Mouse (Mus musculus): ENCODE measurements around the gene Lat.
"Not testable (repeated sequence)": the region's sequence is repeated elsewhere in the genome, so short reads cannot be mapped to it uniquely, and the experiment has no call there.

Gene Lat

DNA sequence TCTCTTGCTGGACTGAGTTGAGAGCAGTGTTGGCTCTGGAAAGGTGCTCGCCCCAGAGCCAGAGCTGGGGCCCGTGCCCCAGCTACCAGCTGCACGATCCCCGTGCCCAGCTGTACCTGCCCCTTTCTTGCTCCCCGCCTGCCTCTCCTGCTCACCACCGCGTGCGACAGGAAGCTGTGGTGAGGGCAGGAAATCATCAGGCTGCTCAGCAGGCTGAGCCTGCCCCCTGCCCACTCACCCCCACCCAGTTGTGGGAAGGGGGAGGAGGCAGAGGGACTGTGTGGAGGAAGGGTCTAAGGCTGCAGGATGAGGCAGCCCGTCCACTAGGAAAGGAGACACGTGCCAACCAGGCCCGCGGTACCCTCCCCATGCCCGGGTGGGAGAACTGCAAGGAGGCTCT is at the start of gene Lat:
Gene Lat, minus strand, starts transcription at position 178 of the 400 bp plus-strand sequence.
- in situ Hi-C loops (cut with MboI, MseI), result no loop called here

GRCm38 (mm10) chr7:126418496-126418895 is 49.1 kb upstream of the Lat start:
- in situ Hi-C loops (cut with MboI, MseI), result no loop called here

GRCm38 (mm10) chr7:126417606-126418005 is 48.2 kb upstream of the Lat start:
- in situ Hi-C loops (cut with MboI, MseI), result no loop called here

GRCm38 (mm10) chr7:126417045-126417444 is 47.7 kb upstream of the Lat start:
- in situ Hi-C loops (cut with MboI, MseI), result no loop called here

DNA sequence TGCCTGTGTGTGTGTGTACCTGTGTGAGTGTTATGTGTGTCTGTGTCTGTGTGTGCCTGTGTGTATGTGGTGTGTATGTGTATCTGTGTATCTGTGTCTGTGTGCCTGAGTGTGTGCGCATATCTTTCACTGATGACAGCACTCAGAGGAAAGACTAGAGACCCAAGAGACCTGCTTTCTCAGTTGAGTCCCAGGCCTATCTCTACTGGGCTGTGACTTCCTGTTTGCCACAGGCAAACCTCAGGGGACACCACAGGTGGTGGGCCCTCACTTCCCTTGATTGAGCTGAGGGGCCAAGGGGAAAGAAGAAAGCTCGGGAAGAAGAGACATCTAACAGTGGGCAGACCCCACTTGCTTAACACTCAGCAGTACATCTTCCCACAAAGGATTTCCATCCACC is 47.2 kb upstream of the Lat start:
- in situ Hi-C loops (cut with MboI, MseI), result no loop called here

GRCm38 (mm10) chr7:126414725-126415124 is 45.4 kb upstream of the Lat start, which contains the start of gene Cd19:
Gene Cd19 (minus strand): TSS chr7:126414889.
- in situ Hi-C loops (cut with MboI, MseI), result no loop called here

- in situ Hi-C loops (cut with MboI, MseI), result no loop called here
Measured at GRCm38 (mm10) chr7:126411061-126411460, 41.7 kb upstream of the Lat start.

DNA sequence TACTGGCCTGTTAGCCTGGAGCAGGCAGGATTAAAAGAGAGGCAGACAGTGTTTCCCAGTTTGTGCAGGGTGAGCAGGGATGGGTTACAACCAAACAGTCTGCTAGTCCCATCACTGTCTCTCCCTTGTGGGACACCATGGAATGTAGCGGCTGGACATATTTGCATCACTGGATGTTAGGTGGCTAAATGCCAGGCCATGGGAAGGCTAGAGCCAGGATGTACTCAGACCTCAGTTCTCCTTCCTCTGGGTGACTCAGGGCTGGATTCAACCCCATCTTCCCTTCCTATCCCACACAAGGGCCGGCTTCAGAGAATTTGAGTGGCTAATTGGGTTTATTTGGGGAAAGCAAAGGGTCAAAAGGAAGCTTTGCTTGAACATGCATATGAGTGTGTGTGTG is 39.3 kb upstream of the Lat start:
- in situ Hi-C loops (cut with MboI, MseI), result no loop called here

DNA sequence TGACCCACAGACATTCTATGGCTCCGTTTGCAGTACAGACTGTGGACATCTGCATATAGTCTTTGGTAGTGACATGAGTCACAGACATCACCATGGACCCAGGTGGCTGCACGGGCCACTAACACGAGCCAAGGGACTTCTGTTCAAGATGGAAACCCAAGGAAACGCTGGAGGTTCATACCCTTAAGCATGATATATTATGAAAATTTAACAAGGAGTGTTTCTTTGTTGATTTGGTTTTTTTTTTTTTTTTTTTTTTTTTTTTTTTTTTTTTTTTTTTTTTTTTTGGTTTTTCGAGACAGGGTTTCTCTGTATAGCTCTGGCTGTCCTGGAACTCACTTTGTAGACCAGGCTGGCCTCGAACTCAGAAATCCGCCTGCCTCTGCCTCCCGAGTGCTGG is 33.1 kb upstream of the Lat start:
- in situ Hi-C loops (cut with MboI, MseI), result not testable (repeated sequence)

DNA sequence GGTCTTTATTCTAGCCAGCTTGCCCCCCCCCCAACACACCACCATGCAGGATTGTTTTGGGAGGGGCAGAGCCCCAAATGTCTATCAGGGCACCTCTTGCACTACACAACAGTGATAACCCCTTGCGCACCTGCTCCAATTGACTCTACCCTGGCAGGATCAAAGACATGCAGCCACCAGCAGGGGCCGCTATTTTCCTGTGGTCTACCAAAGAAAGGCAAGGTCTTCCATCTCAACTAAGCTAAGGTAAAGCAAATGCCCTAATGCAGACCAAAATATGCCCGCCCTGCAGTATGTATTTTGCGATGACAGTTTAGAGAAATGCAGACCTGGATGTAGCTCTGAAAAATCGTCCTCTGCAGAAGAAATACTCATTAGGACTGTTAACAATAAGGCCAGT is 30.2 kb upstream of the Lat start:
- in situ Hi-C loops (cut with MboI, MseI), result loop anchor here (5.0 kb wide), 1 partner anchor 73 kb away; no protein-coding TSS in a partner anchor

DNA sequence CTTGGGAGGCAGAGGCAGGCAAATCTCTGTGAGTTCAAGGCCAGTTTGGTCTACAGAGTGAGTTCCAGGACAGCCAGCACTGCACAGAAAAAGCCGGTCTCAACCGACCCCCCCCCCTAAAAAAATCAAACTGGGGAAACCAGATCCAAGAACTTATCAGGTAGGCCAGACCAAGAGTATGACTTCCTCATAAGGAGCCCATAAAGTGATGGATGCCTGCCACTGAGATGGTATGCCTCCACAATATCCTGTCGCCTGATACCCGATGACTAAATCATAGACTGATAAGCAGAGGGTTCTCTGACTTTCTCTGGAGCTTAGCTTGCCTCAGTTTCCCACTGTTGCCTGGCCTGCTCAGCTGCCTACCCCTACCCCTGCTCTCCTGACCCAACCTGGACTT is 28.5 kb upstream of the Lat start:
- in situ Hi-C loops (cut with MboI, MseI), result loop anchor here (5.0 kb wide), 1 partner anchor 74 kb away; no protein-coding TSS in a partner anchor

GRCm38 (mm10) chr7:126397221-126397620 is 27.9 kb upstream of the Lat start:
- in situ Hi-C loops (cut with MboI, MseI), result loop anchor here (5.0 kb wide), 1 partner anchor 75 kb away; no protein-coding TSS in a partner anchor

- in situ Hi-C loops (cut with MboI, MseI), result loop anchor here (5.0 kb wide), 1 partner anchor 76 kb away; no protein-coding TSS in a partner anchor
Measured at GRCm38 (mm10) chr7:126396298-126397119, 27.1 kb upstream of the Lat start, which contains the start of gene Nfatc2ip. Gene Nfatc2ip (minus strand): TSS chr7:126396737.

DNA sequence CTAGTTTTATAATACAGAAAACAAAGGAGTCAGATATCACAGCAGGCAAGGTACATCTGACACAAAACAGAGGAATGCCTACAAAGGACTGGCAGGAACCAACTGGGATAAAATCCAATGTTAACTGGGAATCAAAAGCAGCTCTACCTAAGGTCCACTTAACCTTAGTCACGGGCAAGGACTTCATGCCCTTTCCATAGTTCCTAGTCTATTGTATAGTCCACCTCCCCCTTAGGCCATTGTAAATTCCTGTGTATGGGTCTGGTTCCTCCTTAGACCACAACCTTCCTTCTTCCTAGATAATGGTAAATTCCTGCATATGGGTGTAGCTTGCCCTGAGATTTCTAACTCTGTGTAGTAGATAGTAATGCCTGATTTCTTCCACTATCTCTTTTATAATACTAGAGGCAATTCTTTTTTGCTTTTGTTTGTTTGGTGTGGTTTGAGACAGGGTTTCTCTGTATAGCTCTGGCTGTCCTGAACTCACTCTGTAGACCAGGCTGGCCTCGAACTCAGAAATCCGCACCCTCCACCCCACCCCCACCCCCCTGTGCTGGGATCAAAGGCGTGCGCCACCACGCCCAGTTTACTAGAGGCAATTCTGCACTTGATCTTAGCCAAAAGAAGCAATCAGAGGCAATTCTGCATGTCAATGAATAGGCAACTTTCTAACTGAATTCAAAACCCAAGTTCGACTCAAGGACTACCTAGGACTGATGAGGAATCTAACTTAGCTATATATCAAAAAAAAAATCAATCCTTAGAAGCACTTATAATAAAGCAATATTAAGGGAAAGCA is 22.9 kb upstream of the Lat start:
- in situ Hi-C loops (cut with MboI, MseI), result loop anchor here (5.0 kb wide), 1 partner anchor 135 kb away; no protein-coding TSS in a partner anchor

DNA sequence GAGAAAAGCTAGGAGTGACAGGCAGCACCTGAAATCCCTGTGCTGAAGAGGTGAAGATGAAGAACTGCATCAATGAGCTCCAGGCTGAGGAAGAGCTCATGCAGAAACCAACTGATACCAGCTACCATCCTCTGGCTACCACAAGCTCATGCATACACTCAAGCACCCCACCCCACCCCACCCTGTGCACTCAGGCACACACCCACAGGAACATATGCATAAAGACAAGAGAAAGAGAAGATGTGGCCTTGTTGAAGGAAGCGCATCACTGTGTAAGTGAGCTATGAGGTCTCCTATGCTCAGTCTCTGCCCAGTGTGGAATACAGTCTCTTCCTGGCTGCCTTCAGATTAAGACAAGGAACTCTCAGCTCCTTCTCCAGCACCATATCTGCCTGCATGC is 18.8 kb upstream of the Lat start:
- in situ Hi-C loops (cut with MboI, MseI), result no loop called here

DNA sequence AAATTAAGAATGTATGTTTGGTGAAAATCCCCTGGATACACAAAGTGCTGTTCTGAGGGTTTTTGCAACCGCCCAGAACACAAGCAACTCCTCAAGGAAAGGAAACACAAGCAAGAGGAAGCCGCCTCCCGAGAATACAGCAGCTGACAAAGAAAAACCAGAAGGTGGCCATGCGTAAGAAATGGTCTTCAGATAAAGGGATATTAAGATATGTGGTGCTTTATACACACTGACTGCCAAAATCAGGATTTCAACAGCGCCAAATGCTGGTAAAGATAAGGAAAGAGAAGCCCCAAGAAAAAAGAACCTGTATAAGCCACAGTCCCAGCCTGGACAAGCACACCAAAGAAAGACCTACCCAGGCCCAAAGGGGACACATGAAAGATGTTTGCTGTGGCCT is 14.2 kb upstream of the Lat start:
- in situ Hi-C loops (cut with MboI, MseI), result loop anchor here (5.0 kb wide), 1 partner anchor 66 kb away; no protein-coding TSS in a partner anchor

- in situ Hi-C loops (cut with MboI, MseI), result no loop called here
Measured at GRCm38 (mm10) chr7:126377278-126378158, 8.1 kb upstream of the Lat start, which contains the start of gene Spns1. Gene Spns1 (minus strand): TSS chr7:126377450.

DNA sequence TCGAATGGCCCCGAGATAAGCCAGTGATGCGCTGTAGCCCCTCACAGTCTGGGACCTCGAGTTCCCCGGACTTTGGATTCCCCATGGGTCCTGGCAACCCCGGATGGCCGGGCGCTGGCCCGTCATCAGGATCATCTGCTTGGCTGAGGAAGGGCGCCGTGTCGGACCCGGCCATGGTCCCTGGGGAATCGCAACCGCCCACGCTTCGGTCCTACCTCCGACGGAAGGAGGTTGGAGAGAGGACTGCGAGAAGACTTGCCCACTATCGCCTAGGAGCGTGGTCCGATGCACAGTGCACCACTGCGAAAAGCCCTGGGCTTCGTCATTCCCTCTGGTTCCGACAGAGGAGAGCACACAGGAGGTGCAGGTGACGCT is 7.5 kb upstream of the Lat start:
- in situ Hi-C loops (cut with MboI, MseI), result no loop called here

GRCm38 (mm10) chr7:126375012-126375411 is 5.6 kb upstream of the Lat start:
- in situ Hi-C loops (cut with MboI, MseI), result no loop called here

DNA sequence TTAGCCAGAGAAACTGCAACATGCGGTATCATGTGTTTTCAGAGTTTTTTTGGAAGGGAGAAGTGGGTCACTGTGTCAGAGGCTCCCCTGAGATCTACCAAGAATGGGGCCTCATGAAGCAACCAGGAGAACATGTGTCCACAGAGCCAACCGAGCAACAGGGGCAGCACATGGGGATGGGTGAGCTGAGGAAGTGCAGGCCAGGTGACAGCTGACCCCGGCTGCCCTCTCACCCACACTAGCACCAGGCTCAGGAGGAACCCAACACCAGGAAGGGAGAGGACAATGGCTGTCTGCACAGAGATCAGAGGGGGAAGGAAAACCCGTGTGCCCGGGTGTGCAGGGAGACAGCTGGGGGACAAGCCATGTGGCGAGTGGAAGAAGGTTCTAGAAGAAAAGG is 5.2 kb upstream of the Lat start:
- in situ Hi-C loops (cut with MboI, MseI), result loop anchor here (5.0 kb wide), 1 partner anchor 37 kb away; no protein-coding TSS in a partner anchor

DNA sequence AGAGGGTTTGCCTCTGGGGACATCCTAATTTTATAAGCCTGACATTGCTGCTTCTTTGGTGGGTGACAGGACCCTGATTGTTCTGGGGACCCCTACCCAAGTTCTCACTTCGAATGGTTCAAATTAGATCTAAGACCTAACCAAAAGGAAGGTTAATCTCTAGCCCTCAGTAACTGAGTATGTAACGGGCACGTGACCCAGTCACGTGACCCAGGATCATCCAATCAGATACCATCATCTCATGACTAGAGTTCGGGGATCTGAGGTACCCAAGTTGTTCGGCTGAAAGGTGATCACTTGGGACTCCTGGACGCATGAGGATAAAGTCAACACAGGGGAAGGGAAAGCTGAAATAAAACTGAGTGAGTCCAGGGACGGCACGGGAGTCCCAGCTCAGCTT is 3.6 kb upstream of the Lat start:
- in situ Hi-C loops (cut with MboI, MseI), result loop anchor here (5.0 kb wide), 1 partner anchor 36 kb away; no protein-coding TSS in a partner anchor
